Mouse (Mus musculus) forebrain, postnatal 0 days (tissue): ENCODE measurements around the gene Gm49336. TPM values are rescaled to one million over a fixed set of nuclear protein-coding genes. Genes with fewer than 3 reads are reported as not detected.

ENCODE experiments used
- ATAC-seq: fragments of 200-750 bp; cut with Nextera tagmentation; 2 replicates; pipeline ENCODE4 v1.8.0; 2017; ENCODE audit warnings: mild to moderate bottlenecking, moderate library complexity
- DNase-seq: peaks from one replicate; pipeline ENCODE4 v3.0.0-alpha.2; 2015
- H3K27ac ChIP-seq: fragments of 300-500 bp; sonication (generic); 2 replicates; pipeline ENCODE4 v1.5.1; 2014; ENCODE audit warnings: low read depth, mild to moderate bottlenecking, antibody characterized with exemption, low read length, moderate library complexity, mixed read lengths
- H3K27me3 ChIP-seq: fragments of 300-500 bp; sonication (generic); 2 replicates; pipeline ENCODE4 v1.6.1; 2014; ENCODE audit warnings: mild to moderate bottlenecking, low read length, mixed read lengths; ENCODE audit not compliant: insufficient read depth
- H3K36me3 ChIP-seq: fragments of 300-500 bp; sonication (generic); 2 replicates; pipeline ENCODE4 v1.6.1; 2014; ENCODE audit warnings: mild to moderate bottlenecking, moderate library complexity; ENCODE audit not compliant: insufficient read depth
- H3K4me1 ChIP-seq: fragments of 300-500 bp; sonication (generic); 2 replicates; pipeline ENCODE4 v1.6.1; 2014; ENCODE audit warnings: antibody characterized with exemption; ENCODE audit not compliant: insufficient read depth
- H3K4me2 ChIP-seq: fragments of 300-500 bp; sonication (generic); 2 replicates; pipeline ENCODE4 v1.6.1; 2014; ENCODE audit warnings: low read depth, mild to moderate bottlenecking, moderate library complexity
- H3K4me3 ChIP-seq: fragments of 300-500 bp; sonication (generic); 2 replicates; pipeline ENCODE4 v1.5.1; 2014; ENCODE audit warnings: low read depth, low read length, mixed read lengths
- H3K9ac ChIP-seq: fragments of 300-500 bp; sonication (generic); 2 replicates; pipeline ENCODE4 v1.6.1; 2014; ENCODE audit warnings: mild to moderate bottlenecking
- H3K9me3 ChIP-seq: fragments of 300-500 bp; sonication (generic); 2 replicates; pipeline ENCODE4 v1.6.1; 2016; ENCODE audit warnings: low read length
- CTCF ChIP-seq: sonication (generic); IDR thresholded peaks from 2 replicates; pipeline ENCODE4 v1.5.1; 2016; ENCODE audit warnings: antibody characterized with exemption, control low read depth, low read depth
- whole genome bisulfite sequencing: fragments of 180-500 bp; shearing (Covaris S2); extraction: QIAGEN DNeasy Blood & Tissue Kit; methylation state at CpG from one replicate; pipeline ENCODE4 v1.1.7; 2014; 5-methylcytosine and 5-hydroxymethylcytosine counted together
- polyA plus RNA-seq: library from polyadenylated mRNA; unstranded; fragments of >200 nt; fragmentation: Nextera tagmentation; extraction: Ambion mirVana; gene quantifications from 2 replicates; pipeline ENCODE4 v1.2.1, GENCODE M21; 2015
- total RNA-seq: library from RNA; depleted of rRNA; stranded (reverse); fragments of >200 nt; gene quantifications from 2 replicates; pipeline ENCODE4 v1.2.3, GENCODE M21; 2014

The Gm49336 gene
- total and polyA plus RNA-seq, 2 experiments from 2014 or later: 35.7 to 138 TPM

DNA sequence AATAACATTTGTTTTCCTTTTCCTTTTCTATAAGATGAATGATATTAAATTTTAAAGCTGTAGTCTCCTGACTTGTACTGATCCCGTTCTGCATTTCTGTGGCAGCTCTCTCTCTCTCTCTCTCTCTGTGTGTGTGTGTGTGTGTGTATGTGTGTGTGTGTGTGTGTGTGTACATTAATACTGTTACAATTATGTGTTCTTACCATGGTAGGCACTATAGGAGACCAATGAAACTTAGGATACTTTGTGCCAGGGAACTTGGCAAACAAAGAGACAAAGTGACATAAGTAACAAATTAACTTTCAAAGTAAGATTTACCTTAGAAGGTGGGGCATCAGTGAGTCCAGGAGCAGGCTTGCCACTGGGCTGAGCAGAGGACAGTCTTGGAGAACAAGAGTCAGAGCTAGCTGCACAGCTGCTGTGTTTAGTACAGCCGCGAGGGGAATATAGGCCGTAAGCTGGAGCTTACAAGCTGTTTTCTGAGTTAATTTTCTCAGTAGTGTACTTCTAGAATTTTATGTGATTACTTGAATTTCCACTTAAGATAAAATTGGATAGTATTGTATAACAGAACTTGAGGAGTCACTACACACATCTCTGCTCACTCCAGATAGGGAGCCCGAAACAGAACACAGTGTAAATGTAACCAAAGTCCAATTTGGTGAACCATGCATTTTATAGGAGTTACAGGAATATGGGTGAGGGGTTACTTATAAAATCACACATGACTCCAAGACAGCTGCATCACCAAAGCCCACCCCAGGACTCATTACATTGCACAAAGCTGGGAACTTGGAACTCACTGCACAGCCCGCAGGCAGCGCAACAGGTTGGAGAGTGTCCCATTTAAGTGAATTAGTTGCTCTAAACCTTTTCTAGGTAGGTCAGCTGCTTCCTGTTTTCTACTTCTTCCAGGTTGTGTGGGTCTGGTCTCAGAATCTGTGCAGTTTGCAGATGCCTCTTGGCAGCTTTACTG is 24.3 kb upstream of the Gm49336 start:
- Histone ChIP-seq H3K4me3 (no peak overlapping the region), H3K9me3 (no peaks in the 10 kb centered on the region), H3K4me2 (no peak overlapping the region), H3K27ac (no peak overlapping the region), H3K9ac (no peak overlapping the region), H3K36me3 (no peaks in the 10 kb centered on the region), H3K27me3 (no peaks in the 10 kb centered on the region), H3K4me1 (no peaks in the 10 kb centered on the region)
- no peak for TF ChIP-seq CTCF
- DNase-seq: no peak
- 87% methylated on average over 7 of the region's 7 CpGs for WGBS
- ATAC-seq: no peak

GRCm38 (mm10) chr14:60273346-60273745 is 22.0 kb upstream of the Gm49336 start:
- Histone ChIP-seq H3K4me3 (no peak overlapping the region), H3K9ac (no peak overlapping the region), H3K4me1 (no peaks in the 10 kb centered on the region), H3K27ac (0 out of 2 replicates have a peak overlapping the region, but pooled peaks have one; percentile 16), H3K9me3 (no peaks in the 10 kb centered on the region), H3K4me2 (no peak overlapping the region), H3K36me3 (no peaks in the 10 kb centered on the region), H3K27me3 (no peaks in the 10 kb centered on the region)
- TF ChIP-seq CTCF: no peak
- ATAC-seq (no peak), DNase-seq (no peak)
- 77% methylated on average over 6 of the region's 6 CpGs for WGBS

DNA sequence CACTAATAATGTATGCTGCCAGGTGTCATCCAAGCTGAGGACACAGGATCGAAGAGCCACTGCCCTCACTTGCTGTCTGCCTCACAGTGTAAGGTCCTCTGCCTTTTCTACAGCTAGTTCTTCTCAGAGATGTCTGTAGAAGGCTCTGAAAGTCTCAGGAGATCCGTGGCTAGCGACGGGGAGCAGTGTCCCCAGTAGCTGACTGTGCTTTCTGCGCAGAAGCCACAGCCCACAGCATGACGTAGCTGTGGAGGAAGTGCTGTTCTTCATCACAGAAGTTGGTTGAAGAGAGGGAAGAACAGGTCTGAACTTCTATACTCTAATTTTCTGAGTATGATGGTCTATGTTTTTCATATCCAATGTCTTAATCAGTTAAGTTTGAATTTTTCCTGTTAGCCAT is 18.0 kb upstream of the Gm49336 start:
- Histone ChIP-seq H3K4me2 (no peak overlapping the region), H3K9ac (no peak overlapping the region), H3K27ac (no peak overlapping the region), H3K36me3 (no peaks in the 10 kb centered on the region), H3K4me1 (peaks cover 11% of the 10 kb centered on the region; the same call in 1 of the 2 replicates), H3K27me3 (no peaks in the 10 kb centered on the region), H3K9me3 (no peaks in the 10 kb centered on the region), H3K4me3 (no peak overlapping the region)
- WGBS: 90% methylated on average over 6 of the region's 6 CpGs
- DNase-seq: no peak
- no peak for TF ChIP-seq CTCF
- ATAC-seq: no peak

DNA sequence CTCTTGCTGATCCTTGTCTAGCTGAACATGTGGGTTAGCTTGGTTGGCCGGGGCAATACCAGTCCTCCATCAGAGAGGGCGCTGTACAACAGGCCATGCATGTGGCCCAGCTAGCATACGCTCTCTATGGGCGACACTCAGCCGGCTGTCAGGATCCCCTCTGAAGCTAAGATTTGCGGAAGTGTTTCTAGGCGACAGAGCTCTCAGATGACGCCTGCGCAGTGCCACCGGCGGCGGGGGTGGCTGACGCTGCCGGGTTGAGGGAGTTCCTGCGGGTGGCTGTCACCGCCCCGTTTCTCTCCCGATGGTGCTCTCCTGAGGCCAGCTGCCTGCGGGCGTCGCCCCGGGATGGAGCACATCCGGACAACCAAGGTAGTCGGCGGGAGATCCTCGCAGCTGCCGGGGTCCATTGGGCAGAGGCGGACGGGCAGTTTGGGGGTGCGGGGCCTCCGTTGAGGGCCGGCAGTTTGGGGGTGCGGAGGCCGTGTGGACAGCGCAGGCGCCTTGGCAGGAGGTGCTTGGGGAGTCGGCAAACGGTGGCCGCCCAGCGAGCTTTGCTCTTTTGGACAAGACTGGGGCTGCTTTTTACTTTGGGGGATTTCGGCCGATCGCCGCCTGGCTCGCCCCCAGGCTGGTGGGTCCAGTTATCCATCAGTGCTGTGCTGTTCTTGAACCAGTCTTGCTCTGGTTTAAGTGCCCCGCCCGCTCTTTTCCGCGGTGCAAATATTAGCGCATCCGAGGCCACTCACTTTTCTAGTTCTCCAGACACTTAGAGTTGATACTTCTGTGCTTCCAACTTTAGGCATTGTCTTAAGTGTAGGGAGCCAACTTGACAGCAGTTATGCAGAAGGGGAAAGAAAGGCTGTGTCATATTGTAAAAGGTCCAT is 13.9 kb upstream of the Gm49336 start, which contains the start of gene Mtmr6:
Mtmr6 (plus strand) TSS at position 239 of the 887 bp plus-strand sequence.
- Histone ChIP-seq H3K9ac (peak within 1 kb of the TSS; percentile 78), H3K4me3 (peak within 1 kb of the TSS; percentile 96), H3K27me3 (no peaks in the 10 kb centered on the region), H3K27ac (peak within 1 kb of the TSS; percentile 81), H3K36me3 (no peaks in the 10 kb centered on the region), H3K4me2 (peak within 1 kb of the TSS; percentile 61), H3K4me1 (peaks cover 11% of the 10 kb centered on the region; the same call in 1 of the 2 replicates), H3K9me3 (no peaks in the 10 kb centered on the region)
- TF ChIP-seq CTCF: peak; percentile 98
- ATAC-seq (peak; percentile 100), DNase-seq (peak; percentile 99)
- WGBS: under 1% methylated on average over 50 of the region's 51 CpGs

GRCm38 (mm10) chr14:60262316-60262715 is 11.0 kb upstream of the Gm49336 start:
- Histone ChIP-seq H3K9ac (no peak overlapping the region), H3K9me3 (no peaks in the 10 kb centered on the region), H3K4me1 (peaks cover 11% of the 10 kb centered on the region; the same call in 1 of the 2 replicates), H3K36me3 (no peaks in the 10 kb centered on the region), H3K4me2 (no peak overlapping the region), H3K4me3 (no peak overlapping the region), H3K27ac (no peak overlapping the region), H3K27me3 (no peaks in the 10 kb centered on the region)
- 65% methylated on average over 7 of the region's 7 CpGs for WGBS
- no peak for ATAC-seq
- no peak for TF ChIP-seq CTCF
- no peak for DNase-seq

- Histone ChIP-seq H3K9me3 (no peaks in the 10 kb centered on the region), H3K9ac (no peak overlapping the region), H3K4me1 (no peaks in the 10 kb centered on the region), H3K36me3 (no peaks in the 10 kb centered on the region), H3K4me2 (no peak overlapping the region), H3K27ac (no peak overlapping the region), H3K27me3 (no peaks in the 10 kb centered on the region), H3K4me3 (no peak overlapping the region)
- 74% methylated on average over 1 of the region's 1 CpGs for WGBS
- DNase-seq (no peak), ATAC-seq (no peak)
- TF ChIP-seq CTCF: no peak
These were observed 6.5 kb upstream of the Gm49336 start for GRCm38 (mm10) chr14:60257851-60258250.
